ENCODE assay signal across 8 mouse cellular contexts in genomic region chr4:45820074-45820830, GRCm38 (mm10). TPM values are rescaled to one million over a fixed set of nuclear protein-coding genes. Genes with fewer than 3 reads are reported as not detected.
DNase-seq lines count a peak whose midpoint lies in the region; ATAC-seq and TF ChIP-seq lines count a peak whose summit lies in the region.
"Had no signal": no experiment of that assay in that cellular context is flagged by ENCODE, and none has a peak within 500 bp of the region (broad histone marks: within the 10 kb centered on the region; RNA-seq: fewer than 3 reads in every experiment).

No protein-coding gene starts in this region.

- peak overlapping the region; percentile 92 for H3K27ac ChIP-seq in forebrain, postnatal 0 days (ENCODE audit: low read depth, low read length)
- H3K27ac ChIP-seq in hindbrain, embryonic 12.5 days = peak overlapping the region; percentile 96
- peak overlapping the region; percentile 90 for H3K27ac ChIP-seq in midbrain, embryonic 11.5 days (ENCODE audit: low read depth, low read length)
- H3K27ac ChIP-seq in spleen, adult 2 months (ENCODE audit: insufficient read depth, low read length) = no peak overlapping the region
- H3K27ac ChIP-seq: macrophage had no signal

- H3K36me3 ChIP-seq in forebrain, postnatal 0 days (ENCODE audit: insufficient read depth) = no peaks in the 10 kb centered on the region; the same call in 1 of the 2 replicates
- peaks cover 2% of the 10 kb centered on the region for H3K36me3 ChIP-seq in hindbrain, embryonic 12.5 days
- H3K36me3 ChIP-seq in midbrain, embryonic 11.5 days (ENCODE audit: control insufficient read depth, insufficient read depth, low read length) = no peaks in the 10 kb centered on the region
- no peaks in the 10 kb centered on the region for H3K36me3 ChIP-seq in spleen, adult 2 months (ENCODE audit: control insufficient read depth, insufficient read depth, low read length)

- intact Hi-C loops in left cerebral cortex, postnatal 25 days (cut with DNase I) = loop anchor here (2.0 kb wide), 1 partner anchor 35 kb away; no protein-coding TSS in a partner anchor

- ATAC-seq in forebrain, postnatal 0 days = peak; percentile 47
- ATAC-seq in hindbrain, embryonic 12.5 days (ENCODE audit: low FRiP score) = no peak
- ATAC-seq in midbrain, embryonic 11.5 days (ENCODE audit: low FRiP score) = no peak

- H3K4me3 ChIP-seq in forebrain, postnatal 0 days (ENCODE audit: low read depth, low read length) = no peak overlapping the region
- 0 out of 2 replicates have a peak overlapping the region, but pooled peaks have one; percentile 15 for H3K4me3 ChIP-seq in hindbrain, embryonic 12.5 days
- no peak overlapping the region for H3K4me3 ChIP-seq in midbrain, embryonic 11.5 days (ENCODE audit: low read depth, low read length)
- H3K4me3 ChIP-seq in spleen, adult 2 months (ENCODE audit: extremely low read depth, insufficient read depth, insufficient read length) = no peak overlapping the region

- H3K9ac ChIP-seq in forebrain, postnatal 0 days = peak overlapping the region; percentile 50
- H3K9ac ChIP-seq in hindbrain, embryonic 12.5 days = no peak overlapping the region
- no peak overlapping the region for H3K9ac ChIP-seq in midbrain, embryonic 11.5 days (ENCODE audit: low read length)

- peak; percentile 59 for DNase-seq in NIH3T3 (ENCODE audit: low read depth)
- DNase-seq in c-Kit-negative CD71-positive TER-119-positive erythroid progenitor cells, embryonic 14.5 days (ENCODE audit: low read depth, low spot score) = peak; percentile 27
- DNase-seq in forebrain, postnatal 0 days = peak; percentile 93
- peak; percentile 59 to 67 for DNase-seq in left cerebral cortex, postnatal 25 days (ENCODE audit: low spot score in 2 of 2)
- DNase-seq in midbrain, embryonic 11.5 days (ENCODE audit: low spot score, missing footprints) = peak; percentile 96
- DNase-seq in spleen, adult 2 months (ENCODE audit: low read depth in 1 of 2, low spot score in 2 of 2) = peak in 1 of 2 experiments; percentile 43

- no peaks in the 10 kb centered on the region for H3K9me3 ChIP-seq in forebrain, postnatal 0 days (ENCODE audit: low read length)
- H3K9me3 ChIP-seq in hindbrain, embryonic 12.5 days (replicated peaks) = no peaks in the 10 kb centered on the region
- no peaks in the 10 kb centered on the region for H3K9me3 ChIP-seq in midbrain, embryonic 11.5 days (ENCODE audit: control insufficient read depth, low read length)

- H3K4me1 ChIP-seq in forebrain, postnatal 0 days (ENCODE audit: insufficient read depth) = peaks cover 39% of the 10 kb centered on the region
- H3K4me1 ChIP-seq in hindbrain, embryonic 12.5 days = peaks cover 72% of the 10 kb centered on the region
- peaks cover 56% of the 10 kb centered on the region for H3K4me1 ChIP-seq in midbrain, embryonic 11.5 days (ENCODE audit: control insufficient read depth, insufficient read depth, low read length)
- peaks cover 2% of the 10 kb centered on the region; the same call in 1 of the 2 replicates for H3K4me1 ChIP-seq in spleen, adult 2 months (ENCODE audit: control insufficient read depth, insufficient read depth, insufficient read length)

- TF ChIP-seq CTCF in forebrain, postnatal 0 days (IDR thresholded peaks at IDR 0.05; ENCODE audit: low read depth) = peak; percentile 92
- peak; percentile 55; the same call in 1 of the 2 replicates for TF ChIP-seq CTCF in spleen, adult 2 months (IDR thresholded peaks at IDR 0.05; ENCODE audit: extremely low read depth, insufficient read depth, insufficient read length, insufficient replicate concordance)

- TF ChIP-seq POLR2A in spleen, adult 2 months (IDR thresholded peaks at IDR 0.05; ENCODE audit: low read depth, low read length) = no peak

- H3K4me2 ChIP-seq in forebrain, postnatal 0 days (ENCODE audit: low read depth) = peak overlapping the region; percentile 39
- H3K4me2 ChIP-seq in hindbrain, embryonic 12.5 days (replicated peaks) = peak overlapping the region; percentile 48
- H3K4me2 ChIP-seq in midbrain, embryonic 11.5 days = peak overlapping the region; percentile 27; the same call in 1 of the 2 replicates

- no peaks in the 10 kb centered on the region for H3K27me3 ChIP-seq in forebrain, postnatal 0 days (ENCODE audit: insufficient read depth, low read length)
- peaks cover 16% of the 10 kb centered on the region for H3K27me3 ChIP-seq in hindbrain, embryonic 12.5 days
- H3K27me3 ChIP-seq in midbrain, embryonic 11.5 days (ENCODE audit: control insufficient read depth, insufficient read depth, low read length) = peaks cover 15% of the 10 kb centered on the region
- peaks cover 2% of the 10 kb centered on the region; the same call in 1 of the 2 replicates for H3K27me3 ChIP-seq in spleen, adult 2 months (ENCODE audit: control insufficient read depth, insufficient read depth, low read length)

- WGBS in forebrain, postnatal 0 days = 36% methylated on average over 8 of the region's 8 CpGs
- WGBS in hindbrain, embryonic 12.5 days = 39% methylated on average over 8 of the region's 8 CpGs
- WGBS in midbrain, embryonic 11.5 days = 44% methylated on average over 8 of the region's 8 CpGs
- WGBS in spleen, adult 2 months = 43% methylated on average over 8 of the region's 8 CpGs

RNA-seq across cellular contexts. Expression of gene Igfbpl1, which starts 6.5 kb away (rescaled TPM):
- total RNA-seq in forebrain, postnatal 0 days (2014; rRNA removed) = 102 and 123 TPM in 2 replicates
- polyA plus RNA-seq in forebrain, postnatal 0 days (2015; fragmentation: Nextera tagmentation; extraction: Ambion mirVana) = 41.0 and 55.1 TPM in 2 replicates
- 47.2 and 48.7 TPM in 2 replicates for polyA plus RNA-seq in hindbrain, embryonic 12.5 days (2016; fragmentation: Nextera tagmentation; extraction: Ambion mirVana)
- under 1 TPM; 0.41 to 0.62 TPM for total RNA-seq in left cerebral cortex, postnatal 25 days (2021)
- 55.9 and 57.5 TPM in 2 replicates for polyA plus RNA-seq in midbrain, embryonic 11.5 days (2014; fragmentation: Nextera tagmentation; extraction: Ambion mirVana)
- 0.05 TPM in 1 of 2 replicates, not detected in the other for polyA plus RNA-seq in spleen, adult 2 months (2012; rRNA removed)
- polyA plus RNA-seq: macrophage had no signal

RNA-seq across cellular contexts. Expression of gene Aldh1b1, which starts 21.4 kb away (rescaled TPM):
- total RNA-seq in forebrain, postnatal 0 days (2014; rRNA removed) = 56.4 and 57.6 TPM in 2 replicates
- 37.1 and 39.2 TPM in 2 replicates for polyA plus RNA-seq in forebrain, postnatal 0 days (2015; fragmentation: Nextera tagmentation; extraction: Ambion mirVana)
- 7.4 and 7.6 TPM in 2 replicates for polyA plus RNA-seq in hindbrain, embryonic 12.5 days (2016; fragmentation: Nextera tagmentation; extraction: Ambion mirVana)
- 1 to 10 TPM; 5.7 to 6.4 TPM for total RNA-seq in left cerebral cortex, postnatal 25 days (2021)
- polyA plus RNA-seq in midbrain, embryonic 11.5 days (2014; fragmentation: Nextera tagmentation; extraction: Ambion mirVana) = 3.1 TPM in 2 replicates
- 4.1 and 5.5 TPM in 2 replicates for polyA plus RNA-seq in spleen, adult 2 months (2012; rRNA removed)

RNA-seq across cellular contexts. Expression of gene Stra6l, which starts 28.2 kb away (rescaled TPM):
- total RNA-seq in forebrain, postnatal 0 days (2014; rRNA removed) = 0.29 and 0.46 TPM in 2 replicates
- 0.38 and 0.47 TPM in 2 replicates for polyA plus RNA-seq in forebrain, postnatal 0 days (2015; fragmentation: Nextera tagmentation; extraction: Ambion mirVana)
- polyA plus RNA-seq in hindbrain, embryonic 12.5 days (2016; fragmentation: Nextera tagmentation; extraction: Ambion mirVana) = 0.43 and 0.64 TPM in 2 replicates
- not detected for total RNA-seq in left cerebral cortex, postnatal 25 days (2021)
- polyA plus RNA-seq in midbrain, embryonic 11.5 days (2014; fragmentation: Nextera tagmentation; extraction: Ambion mirVana) = 0.11 and 0.59 TPM in 2 replicates
- polyA plus RNA-seq in spleen, adult 2 months (2012; rRNA removed) = 4.8 and 6.6 TPM in 2 replicates

Comparison
In these comparisons a context has a peak if more than half of its experiments do, and no peak if none do; other contexts are left out.
1. RNA of gene Igfbpl1, which starts 6.5 kb away (polyA plus RNA-seq): 55.9 to 57.5 TPM in midbrain, embryonic 11.5 days, 47.2 to 48.7 TPM in hindbrain, embryonic 12.5 days and 41.0 to 55.1 TPM in forebrain, postnatal 0 days; 0.05 TPM in spleen, adult 2 months; every median in the first group is over 10 times any median in the second.
2. Peak in every context shown above with its lines, with median percentiles within 50 percentile points of each other: H3K4me2 ChIP-seq.